Comparison of ENCODE assay signal across 18 mouse cellular contexts in the genomic region with DNA sequence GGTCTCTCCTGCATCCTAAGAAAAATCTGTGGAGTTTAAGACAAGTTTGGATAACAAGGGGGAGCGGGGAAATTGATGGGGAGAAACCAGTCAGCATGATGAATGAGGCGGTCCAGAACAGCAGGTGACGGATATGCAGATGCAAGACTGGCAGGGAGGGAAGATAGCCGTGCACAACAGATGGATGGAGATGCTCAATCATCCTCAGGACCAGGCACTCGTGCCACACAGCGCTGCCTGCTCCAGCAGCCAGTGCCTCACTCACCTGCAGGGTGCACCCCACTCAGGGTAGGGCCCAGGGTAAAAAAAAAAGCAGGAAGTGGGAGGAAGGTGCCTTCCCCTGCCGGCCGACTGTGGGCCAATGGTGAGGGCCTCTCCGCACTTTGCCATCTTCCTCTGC.
DNase-seq lines count a peak whose midpoint lies in the region; ATAC-seq and TF ChIP-seq lines count a peak whose summit lies in the region.
"Had no signal": no experiment of that assay in that cellular context is flagged by ENCODE, and none has a peak within 500 bp of the region (broad histone marks: within the 10 kb centered on the region; RNA-seq: fewer than 3 reads in every experiment).

No protein-coding gene starts in this region.

- H3K4me3 ChIP-seq in hindbrain, embryonic 10.5 days: no peak overlapping the region
- H3K4me3 ChIP-seq in hindbrain, embryonic 16.5 days (ENCODE audit: low read length): no peak overlapping the region
- no peak overlapping the region for H3K4me3 ChIP-seq in thymus, adult 2 months (ENCODE audit: control insufficient read depth, insufficient read depth, low read length)
- H3K4me3 ChIP-seq in hindbrain, postnatal 0 days (ENCODE audit: low read length): no peak overlapping the region
- no peak overlapping the region for H3K4me3 ChIP-seq in liver, embryonic 12.5 days
- H3K4me3 ChIP-seq: intestine, embryonic 15.5 days; limb, embryonic 12.5 days; liver, embryonic 13.5 days had no signal

- peak overlapping the region; percentile 75 for H3K27ac ChIP-seq in hindbrain, embryonic 10.5 days
- H3K27ac ChIP-seq in hindbrain, embryonic 16.5 days (ENCODE audit: low read depth, low read length): no peak overlapping the region
- H3K27ac ChIP-seq in thymus, adult 2 months (ENCODE audit: control insufficient read depth, insufficient read depth, low read length): no peak overlapping the region
- no peak overlapping the region for H3K27ac ChIP-seq in hindbrain, postnatal 0 days
- no peak overlapping the region for H3K27ac ChIP-seq in liver, embryonic 12.5 days
- H3K27ac ChIP-seq: intestine, embryonic 15.5 days; limb, embryonic 12.5 days; liver, embryonic 13.5 days had no signal

- no peak for TF ChIP-seq POLR2A in thymus, adult 2 months (IDR thresholded peaks at IDR 0.05; ENCODE audit: control insufficient read depth, extremely low read depth, insufficient read depth, low read length, poor library complexity)

- ATAC-seq in hindbrain, embryonic 16.5 days: no peak
- ATAC-seq in hindbrain, postnatal 0 days: no peak
- ATAC-seq in liver, embryonic 12.5 days: no peak
- ATAC-seq: intestine, embryonic 15.5 days had no signal

- no peak for TF ChIP-seq CTCF in thymus, adult 2 months (IDR thresholded peaks at IDR 0.05; ENCODE audit: borderline replicate concordance, control insufficient read depth, extremely low read depth, insufficient read depth, low read length, poor library complexity)
- 0 out of 2 replicates have a peak, but pooled peaks have one; percentile 5 for TF ChIP-seq CTCF in hindbrain, postnatal 0 days (IDR thresholded peaks at IDR 0.05; ENCODE audit: low read depth)

- H3K4me2 ChIP-seq in hindbrain, embryonic 16.5 days (ENCODE audit: low read length): no peak overlapping the region
- H3K4me2 ChIP-seq in hindbrain, postnatal 0 days (ENCODE audit: low read depth, low read length): no peak overlapping the region
- H3K4me2 ChIP-seq in liver, embryonic 12.5 days: no peak overlapping the region
- H3K4me2 ChIP-seq: intestine, embryonic 15.5 days; limb, embryonic 12.5 days; liver, embryonic 13.5 days; lung, embryonic 14.5 days had no signal

- H3K36me3 ChIP-seq in hindbrain, embryonic 10.5 days: peaks cover 4% of the 10 kb centered on the region; the same call in 1 of the 2 replicates
- no peaks in the 10 kb centered on the region for H3K36me3 ChIP-seq in hindbrain, embryonic 16.5 days (ENCODE audit: control insufficient read depth, insufficient read depth, low read length)
- H3K36me3 ChIP-seq in thymus, adult 2 months (ENCODE audit: control insufficient read depth, insufficient read depth, low read length): peaks cover 4% of the 10 kb centered on the region; the same call in 1 of the 2 replicates
- no peaks in the 10 kb centered on the region for H3K36me3 ChIP-seq in hindbrain, postnatal 0 days (ENCODE audit: insufficient read depth, low read length)
- peaks cover 21% of the 10 kb centered on the region for H3K36me3 ChIP-seq in liver, embryonic 12.5 days

- no peak for DNase-seq in hindbrain, embryonic 10.5 days (ENCODE audit: low spot score)
- peak; percentile 24 for DNase-seq in thymus, postnatal 0 days (ENCODE audit: low spot score)
- no peak for DNase-seq in thymus, adult 2 months
- DNase-seq in hindbrain, postnatal 0 days (ENCODE audit: low spot score): peak; percentile 32
- DNase-seq in layer of hippocampus, postnatal 36 days: no peak
- DNase-seq: adrenal gland, adult 2 months; gastrocnemius, postnatal 14 days; heart, adult 18-20 months; heart, postnatal 36 days; kidney, adult 9 months; liver, embryonic 13.5 days; lung, embryonic 14.5 days; lung, postnatal 36 days; right cerebral cortex, postnatal 4 days had no signal

- H3K4me1 ChIP-seq in hindbrain, embryonic 10.5 days (replicated peaks): peaks cover 57% of the 10 kb centered on the region
- peaks cover 12% of the 10 kb centered on the region for H3K4me1 ChIP-seq in hindbrain, embryonic 16.5 days (ENCODE audit: control insufficient read depth, insufficient read depth, low read depth, low read length)
- no peaks in the 10 kb centered on the region for H3K4me1 ChIP-seq in thymus, adult 2 months (replicated peaks; ENCODE audit: control insufficient read depth, insufficient read depth, low read length)
- no peaks in the 10 kb centered on the region for H3K4me1 ChIP-seq in hindbrain, postnatal 0 days (ENCODE audit: insufficient read depth, low read length)
- peaks cover 7% of the 10 kb centered on the region; the same call in 1 of the 2 replicates for H3K4me1 ChIP-seq in liver, embryonic 12.5 days
- H3K4me1 ChIP-seq: liver, embryonic 13.5 days had no signal

- H3K9ac ChIP-seq in hindbrain, embryonic 16.5 days (ENCODE audit: low read depth, low read length): no peak overlapping the region
- H3K9ac ChIP-seq in hindbrain, postnatal 0 days (replicated peaks; ENCODE audit: low read length): no peak overlapping the region
- no peak overlapping the region for H3K9ac ChIP-seq in liver, embryonic 12.5 days
- H3K9ac ChIP-seq: intestine, embryonic 15.5 days; limb, embryonic 12.5 days; liver, embryonic 13.5 days; lung, embryonic 14.5 days had no signal

- WGBS in hindbrain, embryonic 10.5 days: 50% methylated on average over 9 of the region's 9 CpGs
- WGBS in hindbrain, embryonic 16.5 days: 33% methylated on average over 9 of the region's 9 CpGs
- WGBS in thymus, adult 2 months: 73% methylated on average over 9 of the region's 9 CpGs
- 33% methylated on average over 9 of the region's 9 CpGs for WGBS in hindbrain, postnatal 0 days
- WGBS in liver, embryonic 12.5 days (ENCODE audit: insufficient replicate concordance): 65% methylated on average over 9 of the region's 9 CpGs

- no peaks in the 10 kb centered on the region for H3K27me3 ChIP-seq in hindbrain, embryonic 10.5 days (ENCODE audit: insufficient read depth, poor library complexity, severe bottlenecking)
- H3K27me3 ChIP-seq in hindbrain, embryonic 16.5 days (replicated peaks; ENCODE audit: control insufficient read depth, insufficient read depth, low read length): no peaks in the 10 kb centered on the region
- H3K27me3 ChIP-seq in thymus, adult 2 months (ENCODE audit: control insufficient read depth, insufficient read depth, low read length): no peaks in the 10 kb centered on the region
- H3K27me3 ChIP-seq in hindbrain, postnatal 0 days (ENCODE audit: insufficient read depth, low read length): no peaks in the 10 kb centered on the region
- H3K27me3 ChIP-seq in liver, embryonic 12.5 days (replicated peaks): no peaks in the 10 kb centered on the region
- H3K27me3 ChIP-seq: intestine, embryonic 15.5 days; limb, embryonic 12.5 days; liver, embryonic 13.5 days had no signal

- no peaks in the 10 kb centered on the region for H3K9me3 ChIP-seq in hindbrain, embryonic 10.5 days
- no peaks in the 10 kb centered on the region for H3K9me3 ChIP-seq in hindbrain, embryonic 16.5 days (ENCODE audit: control insufficient read depth, low read length)
- no peaks in the 10 kb centered on the region for H3K9me3 ChIP-seq in hindbrain, postnatal 0 days (ENCODE audit: low read length)
- no peaks in the 10 kb centered on the region for H3K9me3 ChIP-seq in liver, embryonic 12.5 days (replicated peaks)
- H3K9me3 ChIP-seq: intestine, embryonic 15.5 days; limb, embryonic 12.5 days; liver, embryonic 13.5 days had no signal

Comparison
In these comparisons a context has a peak if more than half of its experiments do, and no peak if none do; other contexts are left out.
1. DNase-seq: peak in thymus, postnatal 0 days (single experiment) and hindbrain, postnatal 0 days (single experiment); none in hindbrain, embryonic 10.5 days (single experiment), thymus, adult 2 months (single experiment) and layer of hippocampus, postnatal 36 days (0 of 2).